Mouse (Mus musculus) neutrophil, adult 83 days (primary cell): ENCODE results near the gene Zfp82. TPM values are rescaled to one million over a fixed set of nuclear protein-coding genes. Genes with fewer than 3 reads are reported as not detected.

Experiments
- total RNA-seq, 2 experiments: library from RNA; stranded (reverse); gene quantifications; one replicate each; pipeline ENCODE4 v1.2.4; 2023

Zfp82 gene
- under 1 TPM; 0.75 to 0.86 TPM for total RNA-seq

DNA sequence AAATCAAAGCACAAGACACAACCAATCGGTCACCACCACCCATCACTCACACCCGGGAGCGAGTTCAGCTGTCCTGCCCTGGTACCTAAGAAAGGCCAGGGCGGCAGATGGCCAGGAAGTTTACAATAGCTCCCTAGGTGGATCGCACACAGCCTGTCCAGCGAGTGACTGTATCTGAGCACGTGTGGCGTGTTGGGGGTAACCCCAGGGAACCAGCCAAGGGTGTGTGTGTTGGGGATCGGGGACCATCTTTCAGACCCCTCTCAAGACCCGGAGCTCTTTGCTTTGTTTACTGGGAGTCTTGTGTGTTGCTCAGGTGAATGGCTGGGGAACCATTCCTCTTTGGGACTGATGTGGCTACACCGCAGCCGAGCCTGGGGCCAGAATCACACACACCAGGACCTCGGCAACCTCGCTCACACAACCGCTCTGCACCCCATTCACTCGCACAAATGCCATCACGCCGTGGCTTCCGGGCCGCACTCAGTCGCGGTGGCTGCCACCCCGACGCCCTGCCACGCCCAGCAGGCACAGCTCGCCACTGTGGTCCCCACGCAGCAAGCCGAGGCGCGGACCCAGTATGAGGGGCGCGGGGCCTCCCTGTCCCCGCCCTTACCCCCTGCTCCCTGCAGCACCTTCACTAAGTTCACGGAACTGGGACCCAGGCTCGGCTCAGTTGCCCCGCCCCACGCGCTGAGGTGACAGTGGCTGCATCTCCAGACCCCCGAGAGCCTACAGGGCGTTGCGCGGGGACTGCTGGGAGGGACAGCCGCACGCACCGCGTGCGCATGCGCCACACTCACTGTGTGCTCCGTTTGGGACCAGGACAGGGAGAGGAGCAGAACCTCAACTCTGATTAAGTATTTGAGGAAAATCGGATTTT lies at the start of gene Zfp82:
Zfp82 (minus strand) TSS at position 755 of the 883 bp plus-strand sequence.

GRCm38 (mm10) chr7:30121308-30122187 lies 48.8 kb upstream of the Zfp82 start, which contains the start of gene Zfp382:
Gene Zfp382, plus strand, starts transcription at chr7:30121942.

DNA sequence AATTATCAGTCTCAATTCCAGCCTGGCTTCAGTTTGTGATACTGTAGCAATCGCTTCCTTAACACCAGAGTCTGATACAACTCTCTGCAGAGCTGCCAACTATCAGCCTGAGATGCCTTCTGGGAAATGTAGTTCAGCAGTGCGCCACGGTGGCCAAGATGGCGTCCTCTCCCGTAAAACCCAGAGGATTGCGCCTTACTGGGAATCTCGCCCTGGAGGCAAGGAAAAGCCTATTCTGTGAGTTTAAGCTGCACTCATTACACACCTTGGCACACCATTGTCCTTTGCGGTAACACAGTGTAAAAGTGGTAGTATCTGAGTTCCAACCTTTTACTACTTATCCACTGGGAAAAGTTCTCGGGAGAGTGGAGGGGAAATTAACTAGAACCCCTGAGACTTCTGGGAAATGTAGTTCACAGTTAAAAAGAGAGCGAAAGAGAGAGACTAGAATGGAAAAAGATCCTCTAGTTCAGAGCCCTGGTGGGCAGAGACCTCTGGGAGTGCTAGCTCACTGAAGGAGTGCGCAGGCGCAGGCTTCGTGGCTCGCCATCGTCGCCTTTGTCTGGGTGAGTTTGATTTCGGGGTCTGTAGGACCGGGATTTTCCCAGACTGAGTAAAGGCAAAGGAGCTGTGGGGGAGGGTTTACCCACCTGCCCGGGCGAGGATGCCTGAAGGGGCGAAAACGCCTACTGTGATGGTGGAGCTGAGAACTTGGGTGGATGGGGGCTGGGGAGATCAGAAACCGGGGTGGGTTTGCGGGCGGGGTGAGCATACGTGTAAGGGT lies 22.1 kb upstream of the Zfp82 start, which contains the start of gene Zfp260:
Zfp260 (plus strand) TSS at position 132 of the 784 bp plus-strand sequence.

DNA sequence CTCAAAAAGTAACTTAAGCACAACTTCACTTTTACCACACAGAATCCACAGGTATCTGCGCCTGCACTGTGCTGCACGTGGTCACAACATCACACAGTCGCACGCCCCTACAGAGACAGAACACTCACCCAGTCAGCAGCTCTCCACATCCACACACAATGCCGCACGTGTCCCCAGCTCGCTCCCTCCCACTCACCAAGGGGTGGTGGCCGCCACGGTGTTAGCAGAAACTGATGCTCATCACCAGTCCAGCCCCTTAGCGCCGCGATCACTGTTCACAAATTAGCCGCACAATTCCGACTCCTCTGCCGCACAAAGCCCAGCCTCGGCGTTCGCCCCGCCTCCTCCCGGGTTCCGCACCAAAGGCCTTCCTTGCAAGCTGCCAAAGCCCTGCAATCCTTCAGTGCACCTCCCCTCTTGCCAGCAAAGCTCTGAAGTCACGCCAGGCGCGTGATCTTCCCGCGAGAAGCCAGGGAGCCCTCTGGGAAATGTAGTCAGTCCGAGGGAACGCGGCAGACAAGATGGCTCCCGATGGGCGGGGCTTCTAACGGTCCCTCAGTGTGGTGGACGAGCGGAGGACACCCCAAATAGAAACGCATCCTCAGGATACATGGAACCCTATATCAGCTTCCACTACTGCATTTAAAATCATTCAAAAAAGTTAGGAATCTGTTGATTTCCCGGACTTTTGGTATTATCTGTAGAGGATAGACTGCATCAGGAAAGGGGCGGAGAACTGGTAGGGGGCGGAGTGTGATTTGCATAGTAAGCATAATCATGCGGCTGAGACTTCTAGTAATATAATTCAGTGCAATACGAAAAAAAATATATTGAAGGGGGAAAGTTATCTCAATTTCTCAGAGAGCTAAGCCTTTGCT lies 17.6 kb upstream of the Zfp82 start, which contains the start of the genes Gm26920 and Zfp566:
Gm26920 (minus strand) TSS at position 319 of the 878 bp plus-strand sequence.
Zfp566 (minus strand) TSS at position 436 of the 878 bp plus-strand sequence.

DNA sequence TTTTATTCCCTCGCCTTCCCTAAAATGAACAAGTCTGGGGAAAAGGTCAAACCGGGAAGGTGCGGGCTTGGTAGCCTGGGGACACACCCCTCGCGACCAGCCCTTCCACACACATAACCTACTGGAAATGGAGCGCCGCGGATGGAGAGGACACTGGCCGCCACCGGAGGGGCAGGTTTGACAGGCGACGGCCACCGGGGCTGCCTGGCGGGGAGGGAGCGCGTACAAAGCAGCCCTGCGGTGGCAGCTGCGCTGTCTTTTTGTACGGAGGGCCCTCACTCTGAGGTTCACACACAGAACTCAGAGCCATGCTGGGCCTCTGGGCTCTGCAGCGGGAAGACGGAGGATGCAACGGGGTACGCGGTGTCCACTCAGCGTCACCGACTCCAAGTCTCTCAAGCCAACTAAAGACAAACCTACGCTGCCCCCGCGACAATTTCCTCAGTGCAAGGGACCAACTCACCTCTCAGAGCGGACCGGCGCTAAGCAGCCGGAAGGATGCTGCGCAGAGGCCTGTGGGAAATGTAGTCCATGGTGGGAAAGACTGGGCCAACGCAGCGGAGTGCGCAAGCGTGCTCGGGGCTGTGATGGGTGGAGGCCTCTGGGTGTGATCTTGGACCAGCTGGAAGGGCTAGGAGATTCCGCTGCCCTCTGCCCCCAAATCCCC lies 21.7 kb downstream of the Zfp82 start, which contains the start of gene Zfp14:
Zfp14 (minus strand) TSS at position 499 of the 667 bp plus-strand sequence.

Other genes with a start within 250 kb of the Zfp82 start
- gene Zfp940, start 219.2 kb downstream of the Zfp82 start, total RNA-seq: 1 to 10 TPM in 1 of 2 experiments, under 1 TPM in 1; 0.38 to 1.6 TPM
- 1 to 10 TPM; 1.9 to 3.0 TPM for gene Zfp420, start 212.9 kb downstream of the Zfp82 start, total RNA-seq
- gene Zfp27, start 166.3 kb downstream of the Zfp82 start, total RNA-seq: 1 to 10 TPM; 2.1 to 2.5 TPM
- under 1 TPM; 0.46 to 0.99 TPM for gene Zfp383, start 164.7 kb downstream of the Zfp82 start, total RNA-seq
- gene Zfp74, start 118.8 kb downstream of the Zfp82 start, total RNA-seq: 1 to 10 TPM; 3.4 to 3.7 TPM
- gene Zfp568, start 88.9 kb downstream of the Zfp82 start, total RNA-seq: 10 to 100 TPM; 13.3 to 16.3 TPM
- gene Zfp14, start 21.5 kb downstream of the Zfp82 start, total RNA-seq: under 1 TPM; 0.57 to 0.61 TPM
- not detected for gene Gm26920, start 17.5 kb upstream of the Zfp82 start, total RNA-seq
- 1 to 10 TPM in 1 of 2 experiments, under 1 TPM in 1; 0.92 to 1.0 TPM for gene Zfp566, start 17.6 kb upstream of the Zfp82 start, total RNA-seq
- 10 to 100 TPM in 1 of 2 experiments, 1 to 10 TPM in 1; 7.2 to 10.1 TPM for gene Zfp260, start 21.9 kb upstream of the Zfp82 start, total RNA-seq
- gene Zfp382, start 49.0 kb upstream of the Zfp82 start, total RNA-seq: 1 to 10 TPM; 7.1 to 9.1 TPM
- gene Zfp146, start 96.8 kb upstream of the Zfp82 start, total RNA-seq: 10 to 100 TPM; 14.2 to 16.0 TPM
- gene Cox7a1, start 111.2 kb upstream of the Zfp82 start, total RNA-seq: 1 to 10 TPM in 1 of 2 experiments, not detected in 1; 1.4 TPM
- gene Capns1, start 125.9 kb upstream of the Zfp82 start, total RNA-seq: 100 to 1,000 TPM; 216 to 218 TPM
- 10 to 100 TPM; 29.7 to 30.5 TPM for gene Polr2i, start 159.0 kb upstream of the Zfp82 start, total RNA-seq
- gene Tbcb, start 159.4 kb upstream of the Zfp82 start, total RNA-seq: 10 to 100 TPM; 47.2 to 53.8 TPM
- gene Ovol3, start 162.8 kb upstream of the Zfp82 start, total RNA-seq: not detected
- gene Thap8, start 207.2 kb upstream of the Zfp82 start, total RNA-seq: 1 to 10 TPM; 1.0 to 1.1 TPM
- gene Wdr62, start 207.5 kb upstream of the Zfp82 start, total RNA-seq: 10 to 100 TPM; 15.1 to 21.7 TPM
- gene Clip3, start 218.8 kb upstream of the Zfp82 start, total RNA-seq: not detected
- 10 to 100 TPM; 11.1 to 13.8 TPM for gene Alkbh6, start 235.8 kb upstream of the Zfp82 start, total RNA-seq
- under 1 TPM in 1 of 2 experiments, not detected in 1; 0.77 TPM for gene Syne4, start 241.9 kb upstream of the Zfp82 start, total RNA-seq
- gene E130208F15Rik, start 248.8 kb upstream of the Zfp82 start, total RNA-seq: under 1 TPM; 0.31 to 0.33 TPM